Mouse (Mus musculus) natural killer cell, adult 2 months (primary cell): ENCODE measurements around the gene Cdc42ep1.

Experiments
- DNase-seq, 2 experiments: peaks; one replicate each; pipeline ENCODE4 v3.0.0; 2022; ENCODE audit warnings: low spot score in 2 of 2

Cdc42ep1 gene

GRCm38 (mm10) chr15:78842371-78843163 lies at the start of gene Cdc42ep1:
TSS of gene Cdc42ep1 (plus strand) at chr15:78842624.
- no peak for DNase-seq

- no peak for DNase-seq
These were observed 46.0 kb upstream of the Cdc42ep1 start for GRCm38 (mm10) chr15:78796196-78797059.

- DNase-seq: no peak
These were observed 45.4 kb upstream of the Cdc42ep1 start for GRCm38 (mm10) chr15:78797060-78797329.

GRCm38 (mm10) chr15:78799029-78799428 lies 43.4 kb upstream of the Cdc42ep1 start:
- DNase-seq: no peak

- DNase-seq: no peak
These were observed 40.9 kb upstream of the Cdc42ep1 start for GRCm38 (mm10) chr15:78801571-78801970.

DNA sequence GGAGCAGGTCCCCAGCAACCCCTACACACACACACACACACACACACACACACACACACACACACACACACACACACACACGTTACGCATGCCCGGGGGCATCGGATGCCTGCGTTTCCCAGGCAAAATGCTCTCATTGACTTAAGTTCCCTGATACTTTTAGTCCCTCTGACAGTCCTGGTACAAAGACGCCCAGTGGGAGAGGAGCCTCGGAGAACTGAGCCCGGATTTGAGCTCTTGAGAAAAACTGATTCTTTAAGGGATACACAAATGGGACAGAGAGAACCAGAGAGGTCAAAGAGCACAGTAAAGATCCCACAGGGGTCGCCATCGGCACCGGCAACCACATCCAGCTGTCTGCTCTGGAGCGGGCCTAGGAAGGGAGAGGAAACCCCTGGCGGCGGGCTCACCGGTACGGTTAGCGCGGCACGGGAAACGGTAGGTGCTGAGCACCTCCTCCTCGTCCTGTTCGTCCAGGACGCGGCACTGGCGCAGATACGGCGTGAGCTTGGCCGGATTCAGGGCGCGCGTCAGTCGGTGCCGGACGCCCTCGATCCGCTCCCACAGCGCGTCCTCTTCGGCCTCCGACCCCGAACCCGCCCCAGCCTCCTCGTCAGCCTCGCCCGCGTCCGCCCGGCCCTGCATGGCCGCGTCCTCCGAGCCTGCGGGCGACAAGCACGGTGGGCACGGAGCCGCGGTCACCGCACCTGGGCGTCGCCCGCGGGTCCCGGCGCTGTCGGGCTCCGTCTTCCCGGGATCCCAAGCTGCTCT lies 40.3 kb upstream of the Cdc42ep1 start:
- no peak for DNase-seq

DNA sequence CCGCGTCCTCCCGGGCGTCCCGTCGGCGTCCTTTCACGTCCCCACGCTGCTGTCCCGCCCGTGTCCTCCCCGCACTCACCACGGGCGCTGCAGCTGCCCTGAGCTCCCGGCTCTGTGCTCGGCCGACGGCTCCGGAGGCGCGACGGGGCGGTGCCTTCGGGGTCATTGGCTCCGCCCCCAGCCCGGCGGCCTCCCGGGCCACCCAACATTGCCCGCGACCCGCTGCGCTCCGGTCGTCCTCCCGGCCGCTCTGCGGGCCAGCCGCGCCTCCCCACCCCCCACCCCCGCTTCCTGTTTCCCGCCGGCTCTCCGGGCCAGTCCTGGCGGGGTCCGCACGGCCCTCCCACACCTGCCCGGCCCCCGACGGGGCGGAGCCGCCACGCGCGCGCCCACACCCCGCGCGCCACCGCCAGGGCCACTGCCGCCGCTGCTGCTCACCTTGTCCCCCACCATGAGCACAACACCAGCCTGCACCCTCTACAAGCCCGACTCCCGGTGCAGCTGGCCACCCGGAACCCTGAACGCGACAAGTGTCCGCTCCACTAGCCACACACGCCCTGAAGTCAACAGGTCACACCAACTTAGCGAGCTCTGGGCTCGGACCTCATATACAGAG lies 39.5 kb upstream of the Cdc42ep1 start, which contains the start of gene Card10:
Gene Card10 (minus strand): TSS at position 267 of the 616 bp plus-strand sequence.
- peak in 1 of 2 experiments; percentile 21 for DNase-seq

DNA sequence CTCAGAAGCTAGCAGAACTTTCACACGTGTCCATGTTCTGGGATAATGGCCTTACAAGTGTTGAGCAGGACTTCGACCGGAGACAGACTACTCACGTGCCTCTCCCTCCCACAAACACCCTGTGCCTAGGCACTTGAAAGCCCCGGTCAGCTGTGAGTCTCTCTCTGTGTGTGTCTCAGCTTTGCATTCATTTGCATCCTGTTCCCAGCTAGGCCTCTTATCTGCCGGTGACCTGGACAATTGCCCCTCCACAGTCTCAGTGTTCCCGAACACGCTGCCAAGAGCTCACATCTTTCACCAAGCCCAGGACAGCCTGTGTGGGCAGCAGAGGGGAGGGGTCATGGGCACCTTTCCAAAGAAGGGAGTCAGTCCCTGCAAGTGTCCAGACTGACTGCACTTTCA lies 38.9 kb upstream of the Cdc42ep1 start:
- DNase-seq: no peak

DNA sequence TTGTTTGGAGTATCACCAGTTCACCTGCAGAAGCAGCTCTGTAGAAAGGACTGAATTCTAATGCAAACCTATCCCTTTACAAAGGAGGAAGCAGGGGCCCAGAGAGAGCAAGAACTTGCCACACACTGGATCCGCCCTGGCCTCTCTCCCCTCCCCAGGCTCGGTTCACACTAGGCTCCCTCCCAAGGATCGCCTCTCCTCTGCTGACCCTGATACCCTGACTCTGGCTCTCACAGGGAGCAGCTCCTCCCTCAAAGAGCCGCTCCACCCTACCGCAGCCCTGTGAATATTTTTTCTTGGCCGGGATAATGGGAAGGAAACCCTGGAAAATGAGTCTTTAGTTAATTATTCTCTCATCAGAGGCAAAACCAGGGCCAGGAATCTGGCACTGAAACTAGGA lies 38.1 kb upstream of the Cdc42ep1 start:
- no peak for DNase-seq

DNA sequence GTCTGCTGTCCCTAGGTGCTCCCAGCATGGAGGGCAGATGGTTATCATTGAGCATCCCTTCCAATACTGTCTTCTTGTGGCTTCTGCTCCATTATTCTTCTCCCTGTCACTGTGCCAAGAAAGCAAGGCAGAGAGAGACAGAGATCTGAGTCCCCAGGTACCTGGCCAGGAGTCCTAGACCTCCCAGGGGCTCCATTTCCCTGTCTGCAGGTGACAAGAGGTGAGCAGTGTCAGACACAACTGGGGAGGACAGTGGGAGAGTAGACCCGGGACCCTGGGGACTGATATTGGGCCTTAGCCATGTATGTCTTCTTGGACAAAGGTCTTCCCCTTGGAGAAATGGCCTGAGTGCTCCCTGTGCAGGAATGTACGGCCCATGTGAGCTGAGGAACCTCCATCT lies 37.1 kb upstream of the Cdc42ep1 start:
- no peak for DNase-seq

GRCm38 (mm10) chr15:78806614-78807013 lies 35.8 kb upstream of the Cdc42ep1 start:
- DNase-seq: no peak

- no peak for DNase-seq
These were observed 35.3 kb upstream of the Cdc42ep1 start for GRCm38 (mm10) chr15:78807141-78807540.

DNA sequence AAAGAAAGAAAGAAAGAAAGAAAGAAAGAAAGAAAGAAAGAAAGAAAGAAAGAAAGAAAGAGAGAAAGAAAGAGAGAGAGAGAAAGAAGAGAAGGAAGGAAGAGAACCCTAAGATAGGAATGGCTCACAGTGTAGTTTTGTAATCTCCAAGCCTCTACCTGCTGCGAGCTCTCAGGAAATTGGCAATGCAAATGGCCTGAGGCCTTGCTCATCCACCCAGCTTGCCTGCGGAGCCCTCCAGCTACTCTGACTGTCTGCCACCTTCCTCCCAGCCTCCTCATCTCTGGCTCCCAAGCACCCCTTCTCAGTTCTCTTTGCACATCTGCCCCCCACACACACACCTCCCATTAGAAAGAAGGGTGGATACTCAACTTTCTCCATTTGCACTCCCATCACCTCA lies 33.4 kb upstream of the Cdc42ep1 start:
- no peak for DNase-seq

GRCm38 (mm10) chr15:78809739-78810138 lies 32.7 kb upstream of the Cdc42ep1 start:
- DNase-seq: no peak

DNA sequence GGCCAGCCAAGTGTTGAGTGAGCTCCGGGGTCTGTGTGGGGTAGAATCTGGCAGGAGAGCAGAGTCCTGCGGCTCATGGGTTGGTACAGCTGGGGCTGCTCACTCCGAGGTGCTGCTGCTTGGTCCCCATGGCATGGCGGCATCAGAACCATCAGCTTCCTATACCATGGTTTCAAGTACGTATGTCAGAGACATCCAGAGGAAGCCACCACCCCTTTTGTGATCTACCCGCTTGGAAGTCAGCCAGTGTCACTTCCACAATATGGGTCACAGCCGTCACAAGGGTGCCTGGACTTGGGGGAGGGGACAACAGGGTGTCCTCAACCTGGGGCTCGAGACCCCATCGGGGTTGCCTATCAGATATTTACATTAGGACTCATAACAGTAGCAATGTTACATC lies 32.3 kb upstream of the Cdc42ep1 start:
- peak in 1 of 2 experiments; percentile 9 for DNase-seq

DNA sequence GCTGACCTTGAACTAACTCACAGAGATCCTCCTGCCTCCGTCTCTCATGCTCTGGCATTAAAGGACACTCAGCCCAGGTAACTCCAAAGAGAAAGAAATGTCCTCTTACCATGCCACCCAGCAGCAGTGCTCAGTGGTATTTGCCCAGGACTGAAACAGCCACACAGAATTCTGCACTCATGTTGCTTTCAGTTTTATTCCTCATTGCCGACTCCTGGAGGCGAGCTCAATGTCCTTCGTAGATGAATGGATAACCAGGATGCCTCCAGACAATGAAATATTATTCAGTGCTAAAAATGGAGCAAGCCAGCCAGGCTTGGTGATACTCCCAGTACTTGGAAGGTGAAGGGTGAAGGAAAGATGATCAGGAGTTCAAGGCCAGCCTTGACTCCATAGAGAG lies 28.8 kb upstream of the Cdc42ep1 start:
- no peak for DNase-seq

DNA sequence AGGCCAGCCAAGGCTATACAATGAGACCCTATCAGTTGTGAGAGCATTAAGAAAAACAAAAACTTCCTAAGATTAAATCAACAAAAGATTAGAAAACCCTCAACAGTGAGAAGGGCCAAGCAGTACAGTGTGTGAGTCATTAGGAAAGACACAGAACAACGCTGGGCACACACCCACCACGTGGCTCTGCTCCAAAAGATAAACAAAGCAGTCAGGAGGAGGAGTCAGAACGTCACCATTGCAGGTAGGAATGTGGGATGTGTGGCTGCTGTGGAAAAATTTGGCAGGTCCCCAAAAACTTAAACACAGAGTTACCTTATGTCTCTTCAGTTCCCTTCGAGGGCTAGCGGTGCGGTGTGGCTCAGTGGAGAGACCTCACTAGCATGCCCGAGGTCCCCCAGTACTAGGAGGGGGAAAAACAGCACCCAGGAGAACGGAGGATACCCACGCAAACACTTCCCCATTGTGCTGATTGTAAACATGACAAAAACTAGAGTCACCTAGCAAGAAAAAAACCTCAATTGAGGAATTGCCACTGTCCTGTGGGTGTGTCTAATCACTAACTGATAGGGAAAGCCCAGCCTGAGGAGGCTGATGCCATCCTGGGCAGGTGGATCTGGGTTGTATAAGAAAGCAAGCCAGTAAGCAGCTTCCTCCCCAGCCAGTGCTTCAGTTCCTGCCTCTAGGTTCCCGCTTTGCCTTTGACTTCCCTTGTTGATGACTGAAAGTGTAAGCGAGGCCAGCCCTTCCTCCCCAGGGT lies 26.9 kb upstream of the Cdc42ep1 start:
- no peak for DNase-seq

GRCm38 (mm10) chr15:78816074-78816391 lies 26.4 kb upstream of the Cdc42ep1 start:
- no peak for DNase-seq

GRCm38 (mm10) chr15:78826213-78827204 lies 15.9 kb upstream of the Cdc42ep1 start:
- peak; percentile 56 to 57 for DNase-seq

DNA sequence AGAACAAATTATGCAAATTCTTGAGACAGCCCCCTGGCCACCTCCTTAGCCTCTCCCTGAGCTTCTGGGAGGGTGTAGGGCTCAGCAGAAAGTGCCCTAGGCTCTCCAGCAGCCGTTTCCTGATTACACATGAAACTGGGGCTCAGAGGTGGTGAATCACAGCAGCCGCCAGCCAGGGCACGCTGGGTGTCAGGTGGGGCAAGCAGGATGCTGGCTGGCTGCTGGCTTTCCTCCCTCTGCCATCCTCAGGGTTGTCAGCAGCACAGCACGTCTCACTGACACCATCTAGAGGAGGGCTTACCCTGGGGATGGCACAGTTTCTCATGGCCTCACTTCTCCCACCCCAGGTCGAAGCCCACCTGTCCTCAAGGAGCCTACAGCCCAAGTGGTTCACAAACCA lies 14.1 kb upstream of the Cdc42ep1 start:
- peak in 1 of 2 experiments; percentile 34 for DNase-seq
